Mouse (Mus musculus) thymus, adult 2 months (tissue): ENCODE measurements at regions not wholly inside any gene's neighbourhood (a gene's known extent, or its start where the extent isn't known, plus 50 kb on each side); places are given as distances from the start of the nearest gene placed in this dataset.

Source experiments
- CTCF ChIP-seq: fragments of 200-500 bp; IDR thresholded peaks from 2 replicates; pipeline ENCODE4 v1.5.1; 2012; ENCODE audit warnings: mild to moderate bottlenecking, control low read depth, low read length, moderate library complexity, borderline replicate concordance; ENCODE audit not compliant: control insufficient read depth, poor library complexity, insufficient read depth; ENCODE audit errors: extremely low read depth
- POLR2A ChIP-seq: fragments of 200-500 bp; IDR thresholded peaks from 2 replicates; pipeline ENCODE4 v1.6.1; 2012; ENCODE audit warnings: mild to moderate bottlenecking, low read length, control low read depth, moderate library complexity; ENCODE audit not compliant: control insufficient read depth, poor library complexity, insufficient read depth; ENCODE audit errors: extremely low read depth

DNA sequence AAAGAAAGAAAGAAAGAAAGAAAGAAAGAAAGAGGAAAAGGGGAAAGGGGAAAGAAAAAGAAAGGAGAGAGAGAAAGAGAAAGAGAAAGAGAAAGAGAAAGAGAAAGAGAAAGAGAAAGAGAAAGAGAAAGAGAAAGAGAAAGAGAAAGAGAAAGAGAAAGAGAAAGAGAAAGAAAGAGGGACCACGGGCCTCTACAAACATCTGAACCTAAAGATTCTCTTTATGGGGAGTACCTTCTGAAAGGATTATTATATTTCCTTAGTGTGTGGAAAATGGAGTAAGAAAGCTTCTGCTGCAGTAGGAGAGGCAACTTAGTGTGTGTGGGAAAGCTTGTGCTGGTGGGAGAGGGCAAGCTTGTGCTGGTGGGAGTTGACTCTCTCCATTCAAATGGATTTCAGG is 147.1 kb downstream of the Cth start:
- TF ChIP-seq CTCF: no peak
- TF ChIP-seq POLR2A: no peak
